Mouse (Mus musculus) MEL (cell line): ENCODE results near the gene Lcmt1. TPM values are rescaled to one million over a fixed set of nuclear protein-coding genes. Genes with fewer than 3 reads are reported as not detected.

Experiments used
- DNase-seq: peaks from one replicate; pipeline ENCODE4 v3.0.0; 2011; ENCODE audit warnings: low read depth, low spot score
- H3K27ac ChIP-seq: 2 replicates; pipeline ENCODE4 v1.5.1; 2012; ENCODE audit warnings: low read depth, mild to moderate bottlenecking, control low read depth, low read length, moderate library complexity; ENCODE audit not compliant: control insufficient read depth
- H3K27me3 ChIP-seq, 2 experiments: fragments of 150-350 bp in 1 of 2; sonication (generic) in 1 of 2; 2 replicates each; pipeline ENCODE4 v1.6.1; 2012; ENCODE audit warnings: low read length in 2 of 2, mild to moderate bottlenecking in 2 of 2, improper control_type of control experiment in 1 of 2, moderate library complexity in 1 of 2; ENCODE audit not compliant: insufficient read depth in 2 of 2, control insufficient read depth in 1 of 2
- H3K36me3 ChIP-seq, 2 experiments: 2 replicates each; pipeline ENCODE4 v1.6.1; 2012 to 2014; ENCODE audit warnings: low read length in 2 of 2, improper control_type of control experiment in 1 of 2, inconsistent platforms in 1 of 2, mild to moderate bottlenecking in 1 of 2; ENCODE audit not compliant: insufficient read depth in 2 of 2, control insufficient read depth in 1 of 2
- H3K4me1 ChIP-seq, 2 experiments: fragments of 150-350 bp in 1 of 2; sonication (generic) in 1 of 2; 2 replicates each; pipeline ENCODE4 v1.6.1; 2012; ENCODE audit warnings: low read length in 2 of 2, improper control_type of control experiment in 1 of 2, mild to moderate bottlenecking in 1 of 2; ENCODE audit not compliant: insufficient read depth in 2 of 2, control insufficient read depth in 1 of 2
- H3K4me3 ChIP-seq, 2 experiments: fragments of 150-350 bp in 1 of 2; sonication (generic) in 1 of 2; 2 replicates each; pipeline ENCODE4 v1.5.1; 2012; ENCODE audit warnings: low read depth in 2 of 2, low read length in 2 of 2, mild to moderate bottlenecking in 2 of 2, moderate library complexity in 2 of 2, control low read depth in 1 of 2, improper control_type of control experiment in 1 of 2; ENCODE audit not compliant: control insufficient read depth in 1 of 2, insufficient read depth in 1 of 2
- H3K79me2 ChIP-seq: 2 replicates; pipeline ENCODE4 v1.6.1; 2012; ENCODE audit warnings: mild to moderate bottlenecking, low read length, moderate library complexity; ENCODE audit not compliant: control insufficient read depth, poor library complexity, insufficient read depth
- H3K9ac ChIP-seq: 2 replicates; pipeline ENCODE4 v1.6.1; 2012; ENCODE audit warnings: low read depth, mild to moderate bottlenecking, control low read depth, low read length, moderate library complexity; ENCODE audit not compliant: control insufficient read depth, poor library complexity, severe bottlenecking
- H3K9me3 ChIP-seq: fragments of 150-350 bp; sonication (generic); replicated peaks from 2 replicates; pipeline ENCODE4 v1.6.1; 2012; ENCODE audit warnings: mild to moderate bottlenecking, low read length, improper control_type of control experiment, moderate library complexity; ENCODE audit not compliant: insufficient read depth
- CHD1 ChIP-seq: IDR thresholded peaks from 2 replicates; pipeline ENCODE4 v1.6.1; 2012; ENCODE audit warnings: low read depth, mild to moderate bottlenecking, inconsistent platforms, low read length, improper control_type of control experiment
- CHD2 ChIP-seq: IDR thresholded peaks from 2 replicates; pipeline ENCODE4 v1.6.1; 2011; ENCODE audit warnings: low read length, improper control_type of control experiment
- E2F4 ChIP-seq: IDR thresholded peaks from 2 replicates; pipeline ENCODE4 v1.6.1; 2011; ENCODE audit warnings: low read depth, low read length, improper control_type of control experiment, borderline replicate concordance
- ELF1 ChIP-seq: IDR thresholded peaks from 2 replicates; pipeline ENCODE4 v1.6.1; 2014; ENCODE audit warnings: low read depth, mild to moderate bottlenecking, inconsistent platforms, low read length, improper control_type of control experiment, moderate library complexity
- EP300 ChIP-seq, 2 experiments: IDR thresholded peaks; 2 replicates each; pipeline ENCODE4 v1.6.1; 2011; ENCODE audit warnings: improper control_type of control experiment in 2 of 2, low read length in 2 of 2, low read depth in 1 of 2, mild to moderate bottlenecking in 1 of 2
- GATA1 ChIP-seq: IDR thresholded peaks from 2 replicates; pipeline ENCODE4 v1.6.1; 2011; ENCODE audit warnings: low read depth, low read length, improper control_type of control experiment
- KAT2A ChIP-seq: conservative IDR thresholded peaks from 2 replicates; pipeline ENCODE4 v1.6.1; 2012; ENCODE audit warnings: low read depth, low read length, improper control_type of control experiment, inconsistent platforms
- MAFK ChIP-seq: IDR thresholded peaks from 2 replicates; pipeline ENCODE4 v1.6.1; 2011; ENCODE audit warnings: low read depth, mild to moderate bottlenecking, low read length, improper control_type of control experiment, borderline replicate concordance
- MAX ChIP-seq: IDR thresholded peaks from 2 replicates; pipeline ENCODE4 v1.6.1; 2011; ENCODE audit warnings: low read length, improper control_type of control experiment
- MYB ChIP-seq: IDR thresholded peaks from 2 replicates; pipeline ENCODE4 v1.6.1; 2011; ENCODE audit warnings: mild to moderate bottlenecking, low read depth, low read length, improper control_type of control experiment
- MYC ChIP-seq: IDR thresholded peaks from 2 replicates; pipeline ENCODE4 v1.6.1; 2011; ENCODE audit warnings: low read depth, mild to moderate bottlenecking, low read length, improper control_type of control experiment, moderate library complexity
- NRF1 ChIP-seq: IDR thresholded peaks from 2 replicates; pipeline ENCODE4 v1.6.1; 2014; ENCODE audit warnings: low read depth, mild to moderate bottlenecking, inconsistent platforms, low read length, improper control_type of control experiment, moderate library complexity; ENCODE audit not compliant: poor library complexity, insufficient read depth, severe bottlenecking
- POLR2A ChIP-seq, 2 experiments: IDR thresholded peaks; 2 replicates each; pipeline ENCODE4 v1.6.1; 2011 to 2012; ENCODE audit warnings: low read length in 2 of 2, mild to moderate bottlenecking in 2 of 2, control low read depth in 1 of 2, improper control_type of control experiment in 1 of 2, low read depth in 1 of 2, moderate library complexity in 1 of 2; ENCODE audit not compliant: control insufficient read depth in 1 of 2, insufficient read depth in 1 of 2, poor library complexity in 1 of 2
- POLR2AphosphoS2 ChIP-seq: IDR thresholded peaks from 2 replicates; pipeline ENCODE4 v1.6.1; 2011; ENCODE audit warnings: low read length, improper control_type of control experiment
- TBP ChIP-seq: IDR thresholded peaks from 2 replicates; pipeline ENCODE4 v1.8.0; 2011; ENCODE audit warnings: low read depth, low read length, improper control_type of control experiment
- TCF12 ChIP-seq: IDR thresholded peaks from 2 replicates; pipeline ENCODE4 v1.6.1; 2014; ENCODE audit warnings: low read depth, mild to moderate bottlenecking, inconsistent platforms, low read length, improper control_type of control experiment, moderate library complexity
- USF1 ChIP-seq: IDR thresholded peaks from 2 replicates; pipeline ENCODE4 v1.6.1; 2014; ENCODE audit warnings: low read depth, mild to moderate bottlenecking, inconsistent platforms, low read length, improper control_type of control experiment, moderate library complexity
- USF2 ChIP-seq, 2 experiments: IDR thresholded peaks; 2 replicates each; pipeline ENCODE4 v1.6.1; 2011 to 2012; ENCODE audit warnings: improper control_type of control experiment in 2 of 2, low read length in 2 of 2, borderline replicate concordance in 1 of 2, inconsistent platforms in 1 of 2, low read depth in 1 of 2, mild to moderate bottlenecking in 1 of 2; ENCODE audit not compliant: insufficient read depth in 1 of 2
- ZMIZ1 ChIP-seq: IDR thresholded peaks from 2 replicates; pipeline ENCODE4 v1.6.1; 2012; ENCODE audit warnings: low read depth, mild to moderate bottlenecking, inconsistent platforms, low read length, improper control_type of control experiment, moderate library complexity
- polyA plus RNA-seq, 2 experiments: library from polyadenylated mRNA; stranded (reverse) in 1 of 2; unstranded in 1 of 2; fragments of >175 nt in 1 of 2; fragments of >200 nt in 1 of 2; gene quantifications; 2 replicates each; pipeline versions ENCODE4 v1.2.1 to v1.2.4; 2012; ENCODE audit warnings: low replicate concordance in 2 of 2, low read depth in 1 of 2; ENCODE audit not compliant: insufficient read length in 2 of 2, insufficient read depth in 1 of 2, missing spikeins in 1 of 2
- total RNA-seq: library from RNA; depleted of rRNA; stranded (reverse); fragments of 300-350 nt; gene quantifications from 2 replicates; pipeline ENCODE4 v1.2.3, GENCODE M21; 2012

Gene Lcmt1
- total and polyA plus RNA-seq, 3 experiments: 44.4 to 51.7 TPM; not detected in 1

- Histone ChIP-seq H3K36me3 (peaks cover 0 to 13% of the 10 kb centered on the region in 2 experiments; a peak in 3 of 4 replicates), H3K4me3 (no peak overlapping the region), H3K79me2 (peaks cover 4% of the 10 kb centered on the region), H3K9me3 (no peaks in the 10 kb centered on the region), H3K9ac (no peak overlapping the region), H3K4me1 (peaks cover 6 to 15% of the 10 kb centered on the region in 2 experiments), H3K27me3 (no peaks in the 10 kb centered on the region), H3K27ac (no peak overlapping the region)
- no peak for DNase-seq
- TF ChIP-seq CHD2 (no peak), USF2 (IDR thresholded peaks at IDR 0.05; ENCODE audit: borderline replicate concordance in 1 of 2, insufficient read depth in 1 of 2, low read depth in 1 of 2, low read length in 2 of 2) (no peak), ZMIZ1 (no peak), POLR2AphosphoS2 (no peak), TBP (no peak)
Observed at GRCm38 (mm10) chr7:123356158-123356557, 13.4 kb upstream of the Lcmt1 start.

- Histone ChIP-seq H3K27me3 (no peaks in the 10 kb centered on the region), H3K79me2 (peaks cover 9% of the 10 kb centered on the region), H3K9me3 (no peaks in the 10 kb centered on the region), H3K4me3 (no peak overlapping the region), H3K27ac (no peak overlapping the region), H3K4me1 (peaks cover 4 to 12% of the 10 kb centered on the region in 2 experiments), H3K9ac (no peak overlapping the region), H3K36me3 (peaks cover 0 to 6% of the 10 kb centered on the region in 2 experiments; a peak in 3 of 4 replicates)
- DNase-seq: no peak
- TF ChIP-seq CHD2 (no peak), EP300 (IDR thresholded peaks at IDR 0.05; ENCODE audit: low read depth in 1 of 2, low read length in 2 of 2) (no peak), TCF12 (no peak), TBP (no peak), KAT2A (no peak), ELF1 (no peak), POLR2A (IDR thresholded peaks at IDR 0.05; ENCODE audit: control insufficient read depth in 1 of 2, insufficient read depth in 1 of 2, low read depth in 1 of 2, low read length in 2 of 2, poor library complexity in 1 of 2) (no peak), MAFK (no peak), CHD1 (no peak), USF1 (no peak), E2F4 (no peak), NRF1 (no peak), MYB (no peak), POLR2AphosphoS2 (no peak), GATA1 (no peak), MYC (no peak), MAX (no peak)
- TF ChIP-seq, all 39 proteins: peak for 0
Observed at GRCm38 (mm10) chr7:123359101-123359500, 10.5 kb upstream of the Lcmt1 start.
